Mouse (Mus musculus): ENCODE data around the gene Tyw5.

DNA sequence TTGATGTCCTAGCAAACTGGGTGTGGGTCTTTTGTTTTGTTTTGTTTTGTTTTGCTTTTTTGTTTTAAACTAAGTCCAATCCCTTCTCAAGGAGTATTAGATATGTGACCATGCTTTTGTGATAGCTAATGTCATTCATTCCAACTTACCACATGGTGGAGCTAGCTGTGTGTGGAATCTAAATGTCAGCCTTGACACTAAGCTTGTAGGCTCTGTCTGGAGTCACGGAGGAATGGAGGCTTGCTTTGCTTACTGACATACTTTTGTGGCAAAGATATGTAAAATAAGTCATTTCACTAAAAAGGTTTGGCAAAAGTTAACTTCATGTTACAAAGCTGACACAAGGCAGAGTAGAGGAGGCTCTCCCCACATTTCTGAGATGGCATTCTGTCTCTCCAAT lies 16.8 kb upstream of the Tyw5 start:
- TF ChIP-seq GATA1 (IDR thresholded peaks at IDR 0.05; ENCODE audit: borderline replicate concordance, low read length) = no peak
- no peak for TF ChIP-seq FLI1 (IDR thresholded peaks at IDR 0.05; ENCODE audit: low read length)

Measured in megakaryocyte, embryonic 14.5 days (primary cell).